Mouse (Mus musculus) heart, adult 2 months (tissue): ENCODE measurements around the gene Islr2.

Experiments used
- CTCF ChIP-seq: fragments of 200-600 bp; IDR thresholded peaks from 2 replicates; pipeline ENCODE4 v1.8.1; 2022; ENCODE audit warnings: antibody characterized with exemption, mild to moderate bottlenecking, moderate library complexity
- EP300 ChIP-seq: fragments of 200-500 bp; IDR thresholded peaks from 2 replicates; pipeline ENCODE4 v1.6.1; 2011; ENCODE audit warnings: low read depth, low read length, control low read depth; ENCODE audit not compliant: insufficient read depth
- POLR2A ChIP-seq: fragments of 200-500 bp; IDR thresholded peaks from 2 replicates; pipeline ENCODE4 v1.6.1; 2011; ENCODE audit warnings: mild to moderate bottlenecking, low read depth, low read length, control low read depth; ENCODE audit not compliant: insufficient read depth

DNA sequence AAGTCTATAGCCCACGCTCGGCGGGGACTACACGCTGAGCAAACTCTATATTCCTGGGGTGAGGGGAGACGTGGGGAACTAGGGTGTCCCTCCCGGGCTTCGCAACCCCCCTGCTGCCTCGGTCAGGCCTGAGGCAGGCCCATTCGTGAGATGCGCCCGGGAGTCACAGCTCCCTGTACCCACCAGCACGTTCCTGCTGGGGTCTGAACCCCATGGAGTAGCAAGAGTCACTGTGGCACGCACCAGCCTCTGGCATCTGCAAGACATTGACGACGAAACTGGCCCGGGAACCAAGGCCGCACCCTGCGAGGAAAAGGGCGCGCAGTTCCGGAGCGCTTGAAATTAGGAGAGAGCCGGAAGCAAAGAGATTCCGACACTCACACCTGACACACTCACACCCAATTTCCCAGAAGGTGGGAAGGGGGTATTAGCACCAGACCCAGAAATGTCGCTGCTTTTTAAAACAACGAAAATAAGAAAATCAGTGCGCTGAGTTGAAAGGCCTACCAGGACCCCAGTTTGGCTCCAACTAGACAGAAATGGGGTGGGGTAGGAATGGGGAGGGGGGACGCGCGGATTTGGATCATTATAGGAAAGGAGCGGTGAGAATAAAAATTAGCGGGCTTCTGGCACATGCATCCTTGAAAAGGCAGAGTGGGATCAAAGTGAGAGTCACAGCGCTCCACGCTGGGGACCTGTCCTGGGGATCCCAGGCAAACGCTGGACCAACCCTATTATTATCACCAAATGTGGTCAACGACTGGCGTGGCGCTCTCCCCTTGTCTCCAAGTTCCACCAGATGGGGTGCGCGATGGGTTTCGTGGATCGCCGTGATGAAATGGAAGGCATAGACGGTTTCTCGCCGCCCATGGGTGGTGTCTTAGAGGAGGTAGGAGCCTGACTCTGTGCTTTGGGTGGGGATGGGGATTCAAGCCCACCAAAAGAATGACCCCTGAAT lies 7.2 kb downstream of the Islr2 start:
- TF ChIP-seq CTCF: no peak
- no peak for TF ChIP-seq POLR2A
- no peak for TF ChIP-seq EP300
